8 mouse cellular contexts compared by ENCODE assay signal in genomic region chr7:16452587-16453073, GRCm38 (mm10). TPM values are rescaled to one million over a fixed set of nuclear protein-coding genes. Genes with fewer than 3 reads are reported as not detected.
DNase-seq lines count a peak whose midpoint lies in the region; ATAC-seq and TF ChIP-seq lines count a peak whose summit lies in the region.

TSS of gene Tmem160 (plus strand) at chr7:16452779.

- no peak within 1 kb of the TSS for H3K27ac ChIP-seq in brown adipose tissue, adult 24 weeks (replicated peaks; ENCODE audit: low read depth, low read length)
- peak within 1 kb of the TSS; percentile 67 for H3K27ac ChIP-seq in heart, embryonic 13.5 days (replicated peaks)
- peak within 1 kb of the TSS; percentile 78 for H3K27ac ChIP-seq in liver, embryonic 12.5 days
- H3K27ac ChIP-seq in stomach, postnatal 0 days (replicated peaks): peak within 1 kb of the TSS; percentile 53

- ATAC-seq in CD4-positive, CD25-positive, alpha-beta regulatory T cell, adult 4 months: peak; percentile 99
- peak; percentile 87 for ATAC-seq in heart, embryonic 13.5 days (ENCODE audit: extremely low read depth, insufficient number of reproducible peaks, low FRiP score, low TSS enrichment)
- ATAC-seq in liver, embryonic 12.5 days: peak; percentile 99
- ATAC-seq in stomach, postnatal 0 days (ENCODE audit: low FRiP score, low TSS enrichment): peak; percentile 99

- H3K4me3 ChIP-seq in brown adipose tissue, adult 24 weeks (ENCODE audit: insufficient read depth, low read depth, low read length): peak within 1 kb of the TSS; percentile 67
- H3K4me3 ChIP-seq in heart, embryonic 13.5 days: peak within 1 kb of the TSS; percentile 82
- peak within 1 kb of the TSS; percentile 79 for H3K4me3 ChIP-seq in liver, embryonic 12.5 days
- H3K4me3 ChIP-seq in stomach, postnatal 0 days (ENCODE audit: low read depth, low read length): peak within 1 kb of the TSS; percentile 81

- peak within 1 kb of the TSS; percentile 88 for H3K9ac ChIP-seq in heart, embryonic 13.5 days
- H3K9ac ChIP-seq in liver, embryonic 12.5 days: peak within 1 kb of the TSS; percentile 82
- peak within 1 kb of the TSS; percentile 71 for H3K9ac ChIP-seq in stomach, postnatal 0 days (ENCODE audit: low read length)

- WGBS in heart, embryonic 13.5 days: 1% methylated on average over 29 of the region's 30 CpGs
- WGBS in liver, embryonic 12.5 days (ENCODE audit: insufficient replicate concordance): under 1% methylated on average over 30 of the region's 30 CpGs
- 1% methylated on average over 30 of the region's 30 CpGs for WGBS in stomach, postnatal 0 days

- DNase-seq in fat pad, adult 2 months (ENCODE audit: extremely low read depth, low read depth, low spot score): peak; percentile 91
- peak; percentile 91 for DNase-seq in kidney, postnatal 10 days
- DNase-seq in natural killer cell, adult 2 months (ENCODE audit: low spot score in 2 of 2): peak; percentile 89
- peak; percentile 88 for DNase-seq in stomach, postnatal 0 days (ENCODE audit: low spot score)

- TF ChIP-seq EP300 in stomach, postnatal 0 days (optimal IDR thresholded peaks at IDR 0.05): no peak

- H3K4me1 ChIP-seq in brown adipose tissue, adult 24 weeks (ENCODE audit: control insufficient read depth, insufficient read depth, insufficient read length, low read length): peaks cover 6% of the 10 kb centered on the region; the same call in 1 of the 2 replicates
- peaks cover 22% of the 10 kb centered on the region for H3K4me1 ChIP-seq in heart, embryonic 13.5 days
- H3K4me1 ChIP-seq in liver, embryonic 12.5 days: peaks cover 24% of the 10 kb centered on the region
- 0 out of 2 replicates have a peak, but pooled peaks cover 2% of the 10 kb centered on the region for H3K4me1 ChIP-seq in stomach, postnatal 0 days (replicated peaks; ENCODE audit: control insufficient read depth, insufficient read depth)

- H3K4me2 ChIP-seq in heart, embryonic 13.5 days: peak within 1 kb of the TSS; percentile 92
- peak within 1 kb of the TSS; percentile 98 for H3K4me2 ChIP-seq in liver, embryonic 12.5 days
- peak within 1 kb of the TSS; percentile 97 for H3K4me2 ChIP-seq in stomach, postnatal 0 days (replicated peaks; ENCODE audit: low read depth)

- H3K36me3 ChIP-seq in heart, embryonic 13.5 days: peaks cover 27% of the 10 kb centered on the region
- H3K36me3 ChIP-seq in liver, embryonic 12.5 days: peaks cover 26% of the 10 kb centered on the region
- no peaks in the 10 kb centered on the region for H3K36me3 ChIP-seq in stomach, postnatal 0 days (ENCODE audit: control insufficient read depth, insufficient read depth, low read length)

- H3K27me3 ChIP-seq in heart, embryonic 13.5 days (replicated peaks): no peaks in the 10 kb centered on the region
- H3K27me3 ChIP-seq in liver, embryonic 12.5 days (replicated peaks): no peaks in the 10 kb centered on the region
- no peaks in the 10 kb centered on the region for H3K27me3 ChIP-seq in stomach, postnatal 0 days (ENCODE audit: control insufficient read depth, insufficient read depth, low read length)

- TF ChIP-seq CTCF in stomach, postnatal 0 days (IDR thresholded peaks at IDR 0.05; ENCODE audit: low read depth): no peak

- H3K9me3 ChIP-seq in heart, embryonic 13.5 days: no peaks in the 10 kb centered on the region
- no peaks in the 10 kb centered on the region for H3K9me3 ChIP-seq in liver, embryonic 12.5 days (replicated peaks)
- H3K9me3 ChIP-seq in stomach, postnatal 0 days (ENCODE audit: control insufficient read depth, low read length): no peaks in the 10 kb centered on the region

RNA-seq across cellular contexts. Expression of gene Tmem160, which starts in this region (rescaled TPM):
- 1 to 10 TPM; 2.5 to 4.9 TPM for polyA plus RNA-seq in CD4-positive, CD25-positive, alpha-beta regulatory T cell, adult 4 months (2017; shearing (Covaris generic))
- polyA plus RNA-seq in brown adipose tissue, adult 24 weeks (2012; ENCODE audit: insufficient read depth, insufficient read length, missing spikeins): 58.0 and 62.4 TPM in 2 replicates
- polyA plus RNA-seq in heart, embryonic 13.5 days (2015; fragmentation: Nextera tagmentation; extraction: Ambion mirVana): 73.2 and 79.2 TPM in 2 replicates
- 43.9 and 48.0 TPM in 2 replicates for polyA plus RNA-seq in liver, embryonic 12.5 days (2016; fragmentation: Nextera tagmentation; extraction: Ambion mirVana)
- 71.5 and 75.0 TPM in 2 replicates for polyA plus RNA-seq in stomach, postnatal 0 days (2015; fragmentation: Nextera tagmentation; extraction: Ambion mirVana)
